Mouse (Mus musculus) embryonic facial prominence, embryonic 11.5 days (tissue): ENCODE results near the gene Olfml3. TPM values are rescaled to one million over a fixed set of nuclear protein-coding genes. Genes with fewer than 3 reads are reported as not detected.

Experiments used
- ATAC-seq: fragments of 200-750 bp; cut with Nextera tagmentation; replicated peaks from 2 replicates; pipeline ENCODE4 v1.8.0; 2017; ENCODE audit warnings: low read depth; ENCODE audit not compliant: insufficient number of reproducible peaks, low FRiP score, low TSS enrichment
- DNase-seq: peaks from one replicate; pipeline ENCODE4 v3.0.0-alpha.2; 2015; ENCODE audit warnings: low spot score
- H3K27ac ChIP-seq: fragments of 300-500 bp; sonication (generic); replicated peaks from 2 replicates; pipeline ENCODE4 v1.5.1; 2014; ENCODE audit warnings: mild to moderate bottlenecking, low read depth, low read length, control low read depth
- H3K27me3 ChIP-seq: fragments of 300-500 bp; sonication (generic); 2 replicates; pipeline ENCODE4 v1.6.1; 2014; ENCODE audit warnings: mild to moderate bottlenecking, low read length, moderate library complexity, mixed read lengths; ENCODE audit not compliant: control insufficient read depth, insufficient read depth
- H3K36me3 ChIP-seq: fragments of 300-500 bp; sonication (generic); replicated peaks from 2 replicates; pipeline ENCODE4 v1.6.1; 2014; ENCODE audit warnings: low read depth, mild to moderate bottlenecking, low read length, moderate library complexity, mixed read lengths; ENCODE audit not compliant: control insufficient read depth, insufficient read depth
- H3K4me1 ChIP-seq: fragments of 300-500 bp; sonication (generic); 2 replicates; pipeline ENCODE4 v1.6.1; 2014; ENCODE audit warnings: low read length, mixed read lengths; ENCODE audit not compliant: control insufficient read depth, insufficient read depth
- H3K4me2 ChIP-seq: fragments of 300-500 bp; sonication (generic); 2 replicates; pipeline ENCODE4 v1.6.1; 2014; ENCODE audit warnings: low read depth, mild to moderate bottlenecking, control low read depth, low read length, moderate library complexity
- H3K4me3 ChIP-seq: fragments of 300-500 bp; sonication (generic); 2 replicates; pipeline ENCODE4 v1.5.1; 2014; ENCODE audit warnings: low read depth, low read length, control low read depth
- H3K9ac ChIP-seq: fragments of 300-500 bp; sonication (generic); replicated peaks from 2 replicates; pipeline ENCODE4 v1.6.1; 2014; ENCODE audit warnings: mild to moderate bottlenecking, control low read depth, low read length
- H3K9me3 ChIP-seq: fragments of 300-500 bp; sonication (generic); replicated peaks from 2 replicates; pipeline ENCODE4 v1.6.1; 2016; ENCODE audit warnings: mild to moderate bottlenecking, low read length, inconsistent platforms, mixed read lengths; ENCODE audit not compliant: control insufficient read depth
- WGBS: fragments of 180-500 bp; shearing (Covaris S2); extraction: QIAGEN DNeasy Blood & Tissue Kit; methylation state at CpG from one replicate; pipeline ENCODE4 v1.1.7; 2014; 5-methylcytosine and 5-hydroxymethylcytosine counted together
- polyA plus RNA-seq: library from polyadenylated mRNA; unstranded; fragments of >200 nt; fragmentation: Nextera tagmentation; extraction: Ambion mirVana; gene quantifications from 2 replicates; pipeline ENCODE4 v1.2.1, GENCODE M21; 2014

The Olfml3 gene
- polyA plus RNA-seq, 1 experiment from 2014 or later, result 25.2 TPM

GRCm38 (mm10) chr3:103726642-103727041 is 11.2 kb downstream of the Olfml3 start:
- WGBS, result 47% methylated on average over 3 of the region's 3 CpGs
- H3K27me3 ChIP-seq, result no peaks in the 10 kb centered on the region

DNA sequence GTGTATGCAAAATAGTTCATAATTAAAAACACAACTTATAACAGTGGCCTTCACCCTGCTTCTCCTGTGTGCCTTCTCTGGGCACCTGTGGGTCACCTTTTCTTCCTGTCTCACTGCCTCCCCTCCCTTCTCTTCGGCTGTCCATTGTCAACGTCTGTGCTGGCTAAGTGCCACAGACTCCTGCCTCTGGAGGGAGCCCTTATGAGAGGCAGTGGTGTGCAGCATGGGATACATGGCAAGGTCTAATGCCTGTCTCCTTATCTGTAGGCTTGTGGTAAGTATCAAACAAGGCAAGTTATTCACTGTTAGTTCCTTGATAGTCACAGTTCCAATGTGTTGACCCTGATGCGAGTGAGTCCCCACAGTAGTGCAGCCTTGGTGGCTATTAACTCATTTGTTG is 13.7 kb downstream of the Olfml3 start:
- no peaks in the 10 kb centered on the region for H3K4me1 ChIP-seq
- no peaks in the 10 kb centered on the region for H3K27me3 ChIP-seq
- no peak overlapping the region for H3K4me3 ChIP-seq
- ATAC-seq (no peak), DNase-seq (no peak)
- no peak overlapping the region for H3K9ac ChIP-seq
- H3K4me2 ChIP-seq, result no peak overlapping the region
- H3K36me3 ChIP-seq, result no peaks in the 10 kb centered on the region
- no peak overlapping the region for H3K27ac ChIP-seq
- WGBS, result 62% methylated on average over 3 of the region's 3 CpGs
- H3K9me3 ChIP-seq, result no peaks in the 10 kb centered on the region

More at GRCm38 (mm10) chr3:103726642-103727041, 11.2 kb downstream of the Olfml3 start:
- Histone ChIP-seq H3K9ac (no peak overlapping the region), H3K9me3 (no peaks in the 10 kb centered on the region), H3K4me3 (no peak overlapping the region), H3K4me1 (no peaks in the 10 kb centered on the region), H3K36me3 (no peaks in the 10 kb centered on the region), H3K4me2 (no peak overlapping the region), H3K27ac (no peak overlapping the region)
- ATAC-seq (no peak), DNase-seq (no peak)

- H3K9ac ChIP-seq, result no peak overlapping the region
- H3K27ac ChIP-seq, result no peak overlapping the region
- ATAC-seq (no peak), DNase-seq (no peak)
- H3K36me3 ChIP-seq, result no peaks in the 10 kb centered on the region
- H3K27me3 ChIP-seq, result no peaks in the 10 kb centered on the region
- WGBS, result 92% methylated on average over 4 of the region's 4 CpGs
- H3K4me1 ChIP-seq, result no peaks in the 10 kb centered on the region
- no peaks in the 10 kb centered on the region for H3K9me3 ChIP-seq
- no peak overlapping the region for H3K4me2 ChIP-seq
- H3K4me3 ChIP-seq, result no peak overlapping the region
Measured at GRCm38 (mm10) chr3:103718728-103719127, 19.1 kb downstream of the Olfml3 start.

- H3K27me3 ChIP-seq, result no peaks in the 10 kb centered on the region
- no peaks in the 10 kb centered on the region for H3K4me1 ChIP-seq
- H3K4me2 ChIP-seq, result no peak overlapping the region
- no peaks in the 10 kb centered on the region for H3K36me3 ChIP-seq
- H3K4me3 ChIP-seq, result no peak overlapping the region
- ATAC-seq (no peak), DNase-seq (no peak)
- no peak overlapping the region for H3K27ac ChIP-seq
- WGBS, result 50% methylated on average over 15 of the region's 15 CpGs
- no peaks in the 10 kb centered on the region for H3K9me3 ChIP-seq
- no peak overlapping the region for H3K9ac ChIP-seq
Measured at GRCm38 (mm10) chr3:103716774-103717760, 20.7 kb downstream of the Olfml3 start.

DNA sequence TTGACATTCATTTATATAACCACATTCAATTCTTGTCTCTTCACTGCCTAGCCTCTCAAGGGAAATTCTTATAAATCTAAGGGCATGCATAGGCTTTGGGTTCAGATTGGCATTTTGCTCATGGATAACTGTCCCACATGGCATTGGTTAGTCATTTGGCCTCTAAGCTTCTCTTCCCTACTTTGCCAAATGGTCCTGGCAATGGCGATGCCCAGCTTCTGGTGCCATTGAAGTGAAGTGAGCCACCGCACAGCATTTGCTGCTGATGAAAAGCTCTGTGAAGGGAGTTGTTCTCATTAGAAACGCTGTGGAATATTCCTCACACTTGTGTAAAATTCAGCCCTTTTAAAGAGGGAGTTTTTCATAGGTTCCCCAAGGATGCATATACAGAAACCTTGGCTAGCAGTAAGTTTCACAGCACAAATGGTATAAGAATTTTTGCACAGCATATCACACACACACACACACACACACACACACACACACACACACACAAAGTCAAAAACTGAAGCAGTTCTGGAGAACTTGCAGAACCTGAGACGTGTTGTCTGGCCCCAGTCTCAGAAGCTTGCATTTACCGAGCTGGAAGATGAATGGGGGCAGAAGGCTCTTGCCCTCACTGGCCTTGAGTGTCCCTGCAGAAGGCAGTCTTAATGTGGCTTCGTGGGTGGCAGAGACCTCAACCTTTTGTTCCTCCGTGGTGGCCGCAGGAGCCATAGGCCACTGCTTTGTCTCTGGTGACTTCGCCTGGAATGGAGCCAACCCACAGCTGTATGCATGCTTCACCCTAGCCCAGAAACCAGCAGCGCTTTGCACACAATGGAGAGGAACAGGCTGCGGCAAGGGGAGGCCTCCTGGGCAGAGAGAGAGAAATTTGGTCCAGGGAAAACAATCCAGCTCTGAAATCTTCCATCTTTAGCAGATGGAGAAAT is 21.8 kb downstream of the Olfml3 start:
- no peaks in the 10 kb centered on the region for H3K4me1 ChIP-seq
- no peaks in the 10 kb centered on the region for H3K36me3 ChIP-seq
- no peak overlapping the region for H3K4me2 ChIP-seq
- no peak overlapping the region for H3K27ac ChIP-seq
- WGBS, result 47% methylated on average over 11 of the region's 11 CpGs
- no peak overlapping the region for H3K4me3 ChIP-seq
- H3K9me3 ChIP-seq, result no peaks in the 10 kb centered on the region
- ATAC-seq, result no peak; the same call in 1 of the 2 replicates
- H3K27me3 ChIP-seq, result no peaks in the 10 kb centered on the region
- H3K9ac ChIP-seq, result no peak overlapping the region
- peak; percentile 50 for DNase-seq

DNA sequence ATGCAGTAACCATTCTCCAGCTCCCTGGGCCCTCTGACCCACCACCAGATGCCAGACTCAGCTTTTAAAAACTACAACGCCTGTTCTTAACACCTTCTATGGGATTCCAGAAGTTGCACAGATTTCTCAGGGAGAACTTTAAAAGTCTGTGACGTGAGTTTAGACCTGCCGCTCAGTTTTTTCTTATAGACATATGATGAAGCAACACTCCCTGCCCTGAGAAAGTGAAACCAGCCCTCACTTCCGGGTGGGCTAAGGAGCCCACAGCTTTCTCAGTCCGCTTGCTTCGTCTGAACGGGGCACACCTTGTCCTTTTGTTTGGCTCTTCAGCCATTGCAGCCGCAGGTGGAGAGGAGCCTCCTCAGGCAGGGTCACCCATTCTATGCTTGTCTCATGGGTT is 22.9 kb downstream of the Olfml3 start:
- Histone ChIP-seq H3K9ac (no peak overlapping the region), H3K9me3 (no peaks in the 10 kb centered on the region), H3K4me2 (no peak overlapping the region), H3K4me3 (no peak overlapping the region), H3K27ac (no peak overlapping the region), H3K4me1 (no peaks in the 10 kb centered on the region), H3K36me3 (no peaks in the 10 kb centered on the region), H3K27me3 (no peaks in the 10 kb centered on the region)
- ATAC-seq (no peak), DNase-seq (no peak)
- 80% methylated on average over 8 of the region's 8 CpGs for WGBS

- H3K9me3 ChIP-seq, result no peaks in the 10 kb centered on the region
- no peak overlapping the region for H3K9ac ChIP-seq
- H3K4me3 ChIP-seq, result no peak overlapping the region
- no peaks in the 10 kb centered on the region for H3K4me1 ChIP-seq
- no peaks in the 10 kb centered on the region for H3K36me3 ChIP-seq
- no peak overlapping the region for H3K4me2 ChIP-seq
- H3K27me3 ChIP-seq, result no peaks in the 10 kb centered on the region
- H3K27ac ChIP-seq, result no peak overlapping the region
- DNase-seq (no peak), ATAC-seq (no peak)
- 72% methylated on average over 7 of the region's 7 CpGs for WGBS
Measured at GRCm38 (mm10) chr3:103714236-103714875, 23.4 kb downstream of the Olfml3 start.
